Mouse (Mus musculus) adrenal gland, postnatal 25 days (tissue): ENCODE results near the gene Icosl. TPM values are rescaled to one million over a fixed set of nuclear protein-coding genes. Genes with fewer than 3 reads are reported as not detected.
"Not testable (repeated sequence)": the region's sequence is repeated elsewhere in the genome, so short reads cannot be mapped to it uniquely, and the experiment has no call there.

Source experiments
- DNase-seq: peaks from one replicate; pipeline ENCODE4 v3.0.0; 2021; ENCODE audit warnings: mixed read lengths
- long read RNA-seq: library from polyadenylated mRNA; stranded (forward); transcript quantifications from one replicate; pipeline ENCODE4 v2.0.0, GENCODE M21; 2021
- total RNA-seq: library from RNA; stranded (reverse); gene quantifications from 2 replicates; pipeline ENCODE4 v1.2.3, GENCODE M21; 2021

Icosl gene
- 26.3 and 36.0 TPM in 2 replicates for total RNA-seq
- long read RNA-seq, transcript Icosl-201 (7 exons, 2,814 nt): major isoform, 8 of 10 reads
- long read RNA-seq, partial matches to known transcripts: 1 of 10 reads
- long read RNA-seq, other reads (novel, unspliced or antisense): 1 of 10 reads

DNA sequence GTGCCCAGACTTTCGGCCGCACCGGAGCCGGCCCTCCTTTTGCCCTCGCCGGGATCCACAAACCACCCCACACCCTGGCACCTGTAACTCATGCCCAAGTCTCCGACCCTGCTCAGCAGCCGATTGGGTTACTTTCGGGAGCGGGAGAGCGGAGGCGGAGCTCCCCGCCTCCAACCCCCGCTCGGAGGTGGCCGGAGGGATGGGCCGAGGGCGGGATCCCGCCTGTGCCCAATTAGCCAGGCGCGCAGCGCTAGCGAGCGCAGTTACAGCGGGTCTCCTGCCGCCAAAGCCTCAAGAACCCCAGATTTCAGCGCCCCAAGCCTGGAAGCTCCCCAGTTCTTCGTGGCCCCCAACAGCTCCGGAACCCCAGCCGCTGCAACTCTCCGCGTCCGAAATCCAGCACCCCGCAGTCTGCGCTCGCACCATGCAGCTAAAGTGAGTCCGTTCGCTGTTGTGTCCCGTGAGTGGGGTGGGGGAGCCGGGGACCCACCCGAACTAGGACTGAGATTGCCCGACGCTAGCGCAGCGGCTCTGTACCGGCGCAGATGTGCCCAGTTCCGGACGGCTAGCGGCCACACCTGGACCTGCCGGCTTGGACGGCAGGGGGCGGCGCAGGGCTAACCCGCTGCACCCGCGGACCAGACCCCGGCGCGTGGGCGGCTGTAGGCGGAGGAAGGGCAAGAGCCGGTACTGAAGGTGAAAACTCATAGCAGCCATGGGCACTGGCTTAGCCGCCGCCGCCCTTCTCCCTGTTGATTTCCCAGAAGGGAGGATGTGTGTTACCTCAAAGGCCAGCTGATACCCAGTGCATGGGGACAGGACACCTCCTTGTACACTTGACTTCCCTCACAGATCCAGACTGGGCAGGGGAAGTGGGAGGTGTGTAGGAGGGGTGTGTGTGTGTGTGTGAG, at the start of gene Icosl:
TSS of gene Icosl (plus strand) at position 202 of the 911 bp plus-strand sequence.
- DNase-seq: peak; percentile 88

- DNase-seq: not testable (repeated sequence)
These were observed 49.1 kb upstream of the Icosl start for GRCm38 (mm10) chr10:78019984-78020383.

GRCm38 (mm10) chr10:78025453-78025852, 43.6 kb upstream of the Icosl start:
- DNase-seq: not testable (repeated sequence)

DNA sequence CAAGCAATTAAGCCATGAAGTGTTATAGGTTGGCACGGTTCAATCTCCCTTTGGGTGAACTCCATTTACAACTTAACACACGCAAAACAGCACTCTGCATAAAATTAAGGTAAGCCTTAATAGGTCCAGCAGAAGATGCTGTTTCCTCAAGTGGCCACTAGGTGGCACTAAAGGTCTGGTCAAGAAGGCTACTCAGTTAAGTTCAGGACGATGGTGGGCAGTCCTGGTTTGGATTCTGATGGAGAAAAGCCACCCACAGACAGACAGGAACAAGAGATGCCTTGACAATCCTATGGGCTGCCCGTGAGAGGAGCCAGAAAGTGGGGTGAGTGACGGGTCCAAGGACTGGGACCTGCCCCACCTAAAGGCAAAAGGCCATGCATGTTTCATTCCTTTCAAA, 41.0 kb upstream of the Icosl start:
- peak; percentile 70 for DNase-seq

GRCm38 (mm10) chr10:78029080-78029479, 40.0 kb upstream of the Icosl start:
- DNase-seq: no peak

GRCm38 (mm10) chr10:78031987-78032386, 37.1 kb upstream of the Icosl start:
- no peak for DNase-seq

- no peak for DNase-seq
These were observed 32.0 kb upstream of the Icosl start for GRCm38 (mm10) chr10:78037139-78037538.

DNA sequence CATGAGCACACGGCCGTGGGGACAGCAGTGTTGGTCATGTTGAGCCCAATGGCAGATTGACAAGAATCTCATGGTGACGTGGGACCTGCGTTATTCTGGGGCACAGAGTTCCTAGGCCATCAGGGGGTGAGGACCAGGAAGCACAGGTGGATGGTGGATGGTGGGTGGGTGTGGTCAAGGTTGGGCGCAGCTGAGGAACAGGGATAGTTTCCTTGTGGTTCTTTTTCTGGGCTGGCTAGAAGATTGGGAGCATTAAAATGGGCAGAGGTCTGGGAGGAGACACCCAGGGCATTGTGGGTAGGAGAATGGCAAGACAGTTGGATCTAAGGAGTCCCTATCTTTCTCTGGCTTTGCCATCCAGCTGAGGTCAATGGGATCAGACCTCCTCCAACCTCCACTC, 27.5 kb upstream of the Icosl start, which contains the start of gene Dnmt3l:
TSS of gene Dnmt3l (plus strand) at position 301 of the 400 bp plus-strand sequence.
- no peak for DNase-seq

- no peak for DNase-seq
These were observed 27.0 kb upstream of the Icosl start for GRCm38 (mm10) chr10:78042096-78042495.

DNA sequence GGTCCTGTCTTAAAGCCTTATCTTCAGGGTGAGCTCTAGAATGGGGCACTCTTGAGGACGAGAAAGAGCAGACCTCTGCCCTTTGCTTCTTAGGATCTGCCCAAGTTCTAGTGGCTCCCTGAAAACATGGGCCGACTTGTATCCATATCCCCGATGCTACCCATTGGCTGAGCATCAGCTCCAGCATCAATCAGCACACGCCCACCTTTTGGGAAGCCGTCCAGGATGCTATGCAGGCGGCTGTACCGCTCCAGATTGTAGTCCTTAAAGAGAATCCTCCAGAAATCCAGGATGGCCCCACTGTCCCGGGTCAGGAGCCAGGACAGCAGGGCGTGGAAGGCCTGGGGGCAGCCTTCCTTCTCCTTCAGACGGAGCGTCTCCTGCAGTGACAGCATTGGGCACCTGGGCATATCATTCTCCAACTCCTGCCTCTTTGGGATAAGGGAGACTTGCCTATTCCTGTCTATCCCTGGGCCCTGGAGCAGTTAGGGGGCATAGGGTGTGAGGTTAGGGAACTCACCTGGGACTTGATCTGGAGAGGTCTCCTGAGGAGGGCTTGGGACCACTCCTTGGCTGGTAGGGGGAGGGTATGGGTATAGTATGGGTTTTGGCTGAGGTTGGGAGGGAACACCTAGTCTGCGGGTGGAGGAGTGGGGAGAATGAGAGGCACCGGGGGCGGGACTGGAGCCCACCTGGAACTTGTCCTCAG, 26.3 kb upstream of the Icosl start:
- no peak for DNase-seq

DNA sequence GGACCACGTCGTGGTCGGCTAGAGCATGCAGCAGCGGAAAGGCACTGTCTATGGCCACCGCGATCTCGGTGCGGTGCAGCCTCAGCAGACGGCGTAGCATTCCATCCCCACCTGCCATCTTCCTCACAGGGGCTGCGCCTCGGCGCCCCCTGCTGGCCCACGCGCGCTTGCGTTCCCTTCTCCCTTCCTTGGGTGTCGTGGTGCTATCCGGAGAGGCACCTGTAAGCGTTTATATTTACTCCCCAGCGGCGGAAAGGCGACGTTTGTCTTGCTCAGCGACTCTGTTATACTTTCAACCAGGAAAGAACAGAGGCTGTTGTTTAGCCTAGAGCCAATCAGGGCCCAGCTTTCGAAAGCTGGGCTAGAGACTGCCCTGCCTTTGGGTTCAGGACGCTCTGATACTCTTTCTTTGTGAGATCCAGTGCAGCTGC, 25.7 kb upstream of the Icosl start, which contains the start of gene Aire:
TSS of gene Aire (minus strand) at position 205 of the 431 bp plus-strand sequence.
- peak; percentile 73 for DNase-seq

- no peak for DNase-seq
These were observed 24.6 kb upstream of the Icosl start for GRCm38 (mm10) chr10:78044531-78044930.

DNA sequence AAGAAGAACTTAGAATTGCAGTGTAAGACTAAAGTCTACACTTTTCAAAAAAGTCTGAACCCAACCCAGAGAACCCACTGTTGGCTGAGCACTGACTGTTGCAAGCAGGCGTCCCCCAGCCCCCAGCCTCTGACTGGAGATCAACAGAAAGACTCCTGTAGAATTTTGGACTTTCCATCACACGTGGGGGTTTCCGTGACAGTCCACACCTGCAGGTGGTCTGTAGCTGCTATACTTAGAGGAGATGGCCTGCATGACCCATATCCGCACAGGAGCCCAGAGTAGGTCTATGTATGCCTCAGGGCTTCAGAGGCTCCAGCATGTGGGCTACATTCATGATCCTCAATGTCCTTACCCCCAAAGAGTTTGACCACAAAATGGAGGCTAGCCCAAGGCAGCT, 22.7 kb upstream of the Icosl start:
- no peak for DNase-seq

DNA sequence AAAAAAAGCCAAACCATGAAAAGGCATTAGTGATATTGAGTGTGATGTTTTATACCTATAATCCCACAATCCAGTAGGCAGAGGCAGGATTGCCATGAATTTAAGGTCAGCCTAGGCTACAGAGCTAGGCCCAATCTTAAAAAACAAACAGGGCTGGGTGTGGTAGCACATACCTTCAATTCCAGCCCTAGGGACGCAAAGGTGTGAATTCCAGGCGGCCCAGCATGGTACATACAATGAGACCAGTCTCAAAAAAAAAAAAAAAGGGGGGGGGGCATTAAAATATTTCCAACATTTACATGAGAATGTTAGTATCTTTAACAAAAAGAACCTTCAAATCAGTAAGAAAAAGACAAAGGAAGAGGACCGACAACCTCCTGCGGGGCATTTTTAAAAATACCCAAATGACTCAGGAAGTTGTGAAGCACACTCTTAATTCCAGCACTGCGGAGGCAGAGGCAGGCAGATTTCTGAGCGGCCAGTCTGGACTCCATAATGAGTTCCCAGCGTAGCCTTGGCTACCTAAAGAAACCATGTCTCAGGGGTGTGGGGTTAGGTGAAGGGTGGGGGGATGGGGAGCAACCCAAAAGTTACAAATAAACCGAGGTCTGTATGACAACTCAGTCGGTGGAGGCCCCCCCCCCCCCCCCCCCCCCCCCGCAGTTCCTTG, 20.9 kb upstream of the Icosl start:
- DNase-seq: no peak

GRCm38 (mm10) chr10:78049519-78050035, 19.5 kb upstream of the Icosl start:
- no peak for DNase-seq

GRCm38 (mm10) chr10:78054633-78055565, 14.2 kb upstream of the Icosl start:
- DNase-seq: peak; percentile 42

DNA sequence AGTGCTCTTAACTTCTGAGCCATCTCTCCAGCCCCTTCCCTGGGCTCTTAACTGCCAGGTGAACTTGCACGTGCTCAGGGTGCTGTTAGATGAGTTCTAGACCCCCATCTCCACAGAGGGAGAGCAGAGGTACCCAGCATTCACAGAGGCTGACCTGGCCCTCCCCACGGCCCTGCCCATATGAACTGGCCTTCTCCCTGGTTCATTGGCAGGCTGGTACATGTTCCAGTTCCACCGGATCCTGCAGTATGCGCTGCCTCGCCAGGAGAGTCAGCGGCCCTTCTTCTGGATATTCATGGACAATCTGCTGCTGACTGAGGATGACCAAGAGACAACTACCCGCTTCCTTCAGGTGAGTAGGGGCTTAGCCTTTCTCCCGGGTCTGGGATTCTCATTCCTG, 12.0 kb upstream of the Icosl start:
- no peak for DNase-seq

GRCm38 (mm10) chr10:78063122-78063521, 6.0 kb upstream of the Icosl start:
- DNase-seq: no peak

DNA sequence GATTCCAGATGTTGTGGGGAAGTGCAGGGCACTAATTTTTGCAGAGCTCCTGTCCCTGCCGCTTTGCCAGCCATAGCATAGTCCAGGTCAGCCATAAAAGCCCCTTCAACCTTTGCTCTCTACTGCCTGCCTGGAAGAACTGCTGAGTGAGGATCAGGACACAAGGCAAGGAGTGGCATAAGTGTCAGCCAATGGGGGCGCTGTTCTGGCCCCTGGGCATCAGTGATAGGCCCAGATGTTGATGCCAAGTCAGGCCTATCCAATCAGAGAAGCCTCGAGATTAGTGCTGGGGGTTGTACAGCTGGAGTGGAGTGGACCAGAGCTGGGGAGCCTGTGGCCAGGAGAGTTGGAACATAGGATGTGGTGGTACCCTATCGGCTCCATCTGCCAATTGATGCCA, 1.9 kb upstream of the Icosl start:
- no peak for DNase-seq

DNA sequence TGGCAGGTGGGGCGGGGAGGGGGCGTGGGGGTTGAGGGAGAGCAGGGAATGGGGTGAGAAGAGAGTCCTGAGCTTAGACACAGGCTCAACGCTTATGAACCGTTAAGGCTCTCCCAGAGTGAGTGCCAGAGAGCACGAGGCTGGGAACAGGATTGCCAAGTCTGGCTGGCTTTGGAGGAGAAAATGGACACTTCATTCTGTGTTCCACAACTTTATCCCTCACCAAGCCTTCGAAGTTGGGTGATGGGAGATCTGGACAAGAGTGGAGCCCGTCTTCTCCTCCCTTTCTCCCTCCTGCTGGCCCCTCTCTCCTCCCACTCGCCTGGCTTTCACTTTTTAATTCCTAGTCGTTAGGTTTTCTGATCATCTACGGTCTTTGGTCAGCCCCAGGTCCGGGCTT, 561 bp upstream of the Icosl start:
- DNase-seq: no peak

- no peak for DNase-seq
These were observed 5.0 kb downstream of the Icosl start for GRCm38 (mm10) chr10:78074151-78074550.
